Mouse (Mus musculus) left cerebral cortex, adult 18-20 months (tissue): ENCODE measurements around the gene Fbxo5. TPM values are rescaled to one million over a fixed set of nuclear protein-coding genes. Genes with fewer than 3 reads are reported as not detected.

ENCODE experiments used
- DNase-seq, 2 experiments: peaks; one replicate each; pipeline ENCODE4 v3.0.0; 2021 to 2022; ENCODE audit warnings: low spot score in 2 of 2, mixed read lengths in 1 of 2
- total RNA-seq, 2 experiments: library from RNA; stranded (reverse); gene quantifications; 2 replicates each; pipeline ENCODE4 v1.2.3; 2021

Gene Fbxo5
- total RNA-seq, 2 experiments from 2014 or later = 0.91 to 0.98 TPM

DNA sequence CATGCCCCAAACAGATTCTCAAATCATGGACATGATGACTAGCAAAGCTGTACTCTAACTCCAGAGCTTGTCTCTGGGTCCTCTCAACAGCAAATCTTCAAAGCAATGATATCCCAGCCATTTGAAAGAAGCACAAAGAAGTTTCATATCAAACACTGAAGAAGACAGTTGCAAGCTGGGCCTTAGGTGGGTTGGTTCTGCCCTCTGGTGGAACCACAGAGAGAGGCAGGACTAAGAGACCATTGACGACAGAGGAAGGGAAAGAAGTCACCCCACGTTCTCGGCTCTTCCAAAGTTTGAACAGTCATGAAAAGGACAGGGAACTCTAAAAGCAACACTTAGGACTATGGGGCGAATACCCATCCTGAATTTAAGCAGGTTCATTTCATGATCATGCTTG, 18.5 kb downstream of the Fbxo5 start:
- DNase-seq = peak; percentile 20 to 40

Other genes starting within 250 kb of the Fbxo5 start
- under 1 TPM; 0.12 to 0.42 TPM for gene Myct1, start 211.8 kb downstream of the Fbxo5 start, total RNA-seq
- gene Vip, start 166.4 kb downstream of the Fbxo5 start, total RNA-seq = 10 to 100 TPM; 52.8 to 74.8 TPM
- 10 to 100 TPM in 1 of 2 experiments, 1 to 10 TPM in 1; 9.9 to 11.9 TPM for gene Mtrf1l, start 18.3 kb upstream of the Fbxo5 start, total RNA-seq
- gene Rgs17, start 116.8 kb upstream of the Fbxo5 start, total RNA-seq = 10 to 100 TPM; 66.7 to 68.3 TPM